Mouse (Mus musculus) mature B cell (primary cell): ENCODE data around the gene Trappc3.

Source experiments
- in situ Hi-C: fragments of 300-500 bp; cut with MboI; formaldehyde crosslinking; loops from 2 replicates; pipeline ENCODE4 v1.14.3; 2019

The Trappc3 gene

GRCm38 (mm10) chr4:126311566-126312200 is 49.6 kb downstream of the Trappc3 start:
- in situ Hi-C loops, result no loop called here

DNA sequence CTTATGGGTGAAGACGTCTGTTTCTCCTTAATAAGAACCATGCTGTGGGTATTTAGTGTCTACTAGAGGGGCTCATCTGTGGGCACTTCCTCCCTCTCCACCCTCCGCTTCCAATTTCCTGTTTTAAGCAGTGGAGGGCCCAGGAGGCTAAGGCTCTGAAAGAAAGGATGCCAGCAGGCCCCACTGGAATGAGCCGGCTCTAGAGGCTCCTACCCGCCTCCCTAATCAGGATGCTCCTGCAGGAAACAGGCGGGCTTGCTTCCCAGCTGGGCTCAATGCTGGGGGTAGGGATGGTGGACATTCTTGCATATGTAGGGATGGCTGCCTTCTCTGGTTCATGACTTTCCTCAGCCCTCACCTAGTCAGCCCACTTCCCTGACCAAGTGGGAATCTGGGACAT is 51.1 kb downstream of the Trappc3 start:
- in situ Hi-C loops, result no loop called here

DNA sequence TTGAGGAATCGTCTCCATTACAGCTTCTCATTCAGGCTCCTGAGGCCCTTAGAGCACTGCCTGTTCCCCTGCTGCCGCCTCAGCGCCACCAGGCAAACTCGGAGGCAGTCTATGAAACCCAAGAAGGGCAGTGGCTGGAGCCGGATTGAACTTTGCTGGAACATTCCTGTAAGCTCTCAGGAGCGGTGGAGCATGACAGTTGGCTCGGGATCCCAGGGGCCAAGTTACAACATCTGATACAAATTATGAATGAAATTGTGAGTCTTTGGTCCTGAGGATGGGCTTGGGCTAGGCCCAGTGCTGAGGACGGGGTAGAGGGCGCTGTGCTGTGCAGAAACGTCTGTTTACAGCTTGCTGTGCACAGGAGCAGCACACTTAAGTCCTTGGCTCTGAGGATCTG is 52.3 kb downstream of the Trappc3 start:
- in situ Hi-C loops, result no loop called here

- in situ Hi-C loops, result no loop called here
Observed at GRCm38 (mm10) chr4:126315931-126316330, 53.8 kb downstream of the Trappc3 start.

DNA sequence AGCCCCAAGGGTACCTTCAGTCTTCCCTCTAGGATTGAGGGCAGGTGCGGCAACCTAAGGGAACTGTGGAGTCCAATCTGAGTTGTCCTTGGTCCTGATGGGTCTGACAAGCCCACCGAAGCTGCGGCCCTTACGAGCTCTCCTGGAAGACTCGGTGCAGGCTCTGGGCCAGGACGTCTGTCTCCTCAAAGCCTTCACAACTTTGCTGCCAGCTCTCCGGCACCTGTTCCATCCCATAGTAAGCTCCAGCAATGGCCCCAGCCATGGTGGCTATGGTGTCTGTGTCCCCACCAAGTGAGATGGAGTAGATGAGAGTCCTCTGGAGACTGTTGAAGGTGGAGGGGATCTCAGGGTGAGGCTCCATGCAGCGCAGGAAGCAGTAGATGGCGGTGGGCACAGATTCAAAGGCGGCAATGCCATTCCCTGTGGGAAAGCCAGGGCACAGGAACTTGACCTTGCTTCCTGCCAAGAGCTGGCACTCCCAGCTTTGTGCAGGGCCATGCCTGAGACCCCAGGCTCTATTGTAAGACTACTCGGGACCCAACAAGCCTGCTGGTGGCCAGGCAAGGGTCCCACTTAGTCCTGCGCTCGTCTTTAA is 54.4 kb downstream of the Trappc3 start:
- in situ Hi-C loops, result no loop called here

- in situ Hi-C loops, result no loop called here
Observed at GRCm38 (mm10) chr4:126319806-126320205, 57.7 kb downstream of the Trappc3 start.

GRCm38 (mm10) chr4:126321111-126321853 is 59.2 kb downstream of the Trappc3 start, which contains the start of gene Adprhl2:
Gene Adprhl2, minus strand, starts transcription at chr4:126321703.
- in situ Hi-C loops, result no loop called here

- in situ Hi-C loops, result no loop called here
Observed at GRCm38 (mm10) chr4:126321854-126322511, 59.9 kb downstream of the Trappc3 start.

GRCm38 (mm10) chr4:126322646-126323045 is 60.5 kb downstream of the Trappc3 start:
- in situ Hi-C loops, result no loop called here

GRCm38 (mm10) chr4:126324861-126325260 is 62.7 kb downstream of the Trappc3 start:
- in situ Hi-C loops, result no loop called here

DNA sequence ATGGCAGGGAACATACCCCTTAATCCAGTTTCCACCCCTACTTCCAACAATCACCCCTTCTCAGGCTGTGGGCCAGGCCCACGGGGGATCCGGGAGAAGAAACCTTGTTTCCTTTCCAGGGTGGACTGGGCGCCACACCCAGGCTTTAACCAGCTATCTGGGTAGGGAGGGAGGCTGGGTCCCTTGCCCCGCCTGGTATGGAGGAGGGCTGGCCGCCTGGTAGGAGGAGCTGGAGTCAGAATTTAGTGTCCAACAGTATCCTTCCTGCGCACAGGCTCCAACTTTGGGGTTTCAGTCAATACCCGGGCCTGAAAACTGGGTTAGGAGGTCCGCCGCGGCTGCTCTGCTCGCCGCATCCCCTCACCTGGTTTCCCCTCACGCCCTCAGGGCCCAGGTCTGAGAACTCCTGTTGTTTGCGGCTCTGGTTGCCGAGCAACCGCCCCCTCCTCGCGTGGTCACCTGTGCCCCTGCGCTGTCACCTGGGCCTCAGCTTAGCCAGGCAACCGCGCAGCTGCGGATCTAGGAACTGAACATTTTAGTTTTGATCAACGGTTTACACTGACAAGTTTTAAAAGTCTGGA is 63.2 kb downstream of the Trappc3 start, which contains the start of gene Tekt2:
TSS of gene Tekt2 (minus strand) at position 408 of the 581 bp plus-strand sequence.
- in situ Hi-C loops, result no loop called here
